Mouse (Mus musculus) hindbrain, embryonic 16.5 days (tissue): ENCODE results near the gene Gpr157. TPM values are rescaled to one million over a fixed set of nuclear protein-coding genes. Genes with fewer than 3 reads are reported as not detected.

Experiments used
- ATAC-seq: fragments of 200-750 bp; cut with Nextera tagmentation; 2 replicates; pipeline ENCODE4 v1.8.0; 2017; ENCODE audit warnings: moderate TSS enrichment, moderate library complexity
- H3K27ac ChIP-seq: fragments of 300-500 bp; sonication (generic); 2 replicates; pipeline ENCODE4 v1.5.1; 2014; ENCODE audit warnings: low read depth, mild to moderate bottlenecking, control low read depth, low read length, moderate library complexity
- H3K27me3 ChIP-seq: fragments of 300-500 bp; sonication (generic); replicated peaks from 2 replicates; pipeline ENCODE4 v1.6.1; 2014; ENCODE audit warnings: low read length; ENCODE audit not compliant: control insufficient read depth, insufficient read depth
- H3K36me3 ChIP-seq: fragments of 300-500 bp; sonication (generic); 2 replicates; pipeline ENCODE4 v1.6.1; 2014; ENCODE audit warnings: mild to moderate bottlenecking, low read length, moderate library complexity, mixed read lengths; ENCODE audit not compliant: control insufficient read depth, insufficient read depth
- H3K4me1 ChIP-seq: fragments of 300-500 bp; sonication (generic); 2 replicates; pipeline ENCODE4 v1.6.1; 2014; ENCODE audit warnings: low read depth, low read length; ENCODE audit not compliant: control insufficient read depth, insufficient read depth
- H3K4me2 ChIP-seq: fragments of 300-500 bp; sonication (generic); 2 replicates; pipeline ENCODE4 v1.6.1; 2014; ENCODE audit warnings: mild to moderate bottlenecking, low read length, control low read depth, moderate library complexity
- H3K4me3 ChIP-seq: fragments of 300-500 bp; sonication (generic); 2 replicates; pipeline ENCODE4 v1.5.1; 2014; ENCODE audit warnings: mild to moderate bottlenecking, low read length, control low read depth, moderate library complexity
- H3K9ac ChIP-seq: fragments of 300-500 bp; sonication (generic); 2 replicates; pipeline ENCODE4 v1.6.1; 2014; ENCODE audit warnings: low read depth, mild to moderate bottlenecking, control low read depth, low read length, moderate library complexity
- H3K9me3 ChIP-seq: fragments of 300-500 bp; sonication (generic); 2 replicates; pipeline ENCODE4 v1.6.1; 2014; ENCODE audit warnings: mild to moderate bottlenecking, low read length, moderate library complexity; ENCODE audit not compliant: control insufficient read depth
- WGBS: fragments of 180-500 bp; shearing (Covaris S2); extraction: QIAGEN DNeasy Blood & Tissue Kit; methylation state at CpG from one replicate; pipeline ENCODE4 v1.1.7; 2014; 5-methylcytosine and 5-hydroxymethylcytosine counted together
- polyA plus RNA-seq: library from polyadenylated mRNA; unstranded; fragments of >200 nt; fragmentation: Nextera tagmentation; extraction: Ambion mirVana; gene quantifications from 2 replicates; pipeline ENCODE4 v1.2.1, GENCODE M21; 2015

Gpr157 gene
- polyA plus RNA-seq, 1 experiment from 2014 or later: 0.50 TPM

- no peak overlapping the region for H3K9ac ChIP-seq
- H3K27ac ChIP-seq: no peak overlapping the region
- WGBS: 86% methylated on average over 17 of the region's 17 CpGs
- no peaks in the 10 kb centered on the region for H3K4me1 ChIP-seq
- no peak for ATAC-seq
- no peaks in the 10 kb centered on the region for H3K9me3 ChIP-seq
- H3K27me3 ChIP-seq: no peaks in the 10 kb centered on the region
- H3K36me3 ChIP-seq: no peaks in the 10 kb centered on the region
- H3K4me2 ChIP-seq: no peak overlapping the region
- no peak overlapping the region for H3K4me3 ChIP-seq
Measured at GRCm38 (mm10) chr4:150066706-150067323, 20.4 kb upstream of the Gpr157 start.

GRCm38 (mm10) chr4:150068216-150068615 lies 18.9 kb upstream of the Gpr157 start:
- Histone ChIP-seq H3K4me2 (no peak overlapping the region), H3K27me3 (no peaks in the 10 kb centered on the region), H3K9ac (no peak overlapping the region), H3K27ac (no peak overlapping the region), H3K36me3 (no peaks in the 10 kb centered on the region), H3K4me1 (no peaks in the 10 kb centered on the region), H3K4me3 (no peak overlapping the region), H3K9me3 (no peaks in the 10 kb centered on the region)
- no peak for ATAC-seq
- WGBS: 54% methylated on average over 12 of the region's 12 CpGs

- Histone ChIP-seq H3K27me3 (no peaks in the 10 kb centered on the region; the same call in 1 of the 2 replicates), H3K36me3 (no peaks in the 10 kb centered on the region), H3K27ac (no peak overlapping the region), H3K4me1 (no peaks in the 10 kb centered on the region), H3K4me2 (no peak overlapping the region), H3K4me3 (no peak overlapping the region), H3K9ac (no peak overlapping the region), H3K9me3 (no peaks in the 10 kb centered on the region)
- ATAC-seq: no peak
- 41% methylated on average over 8 of the region's 8 CpGs for WGBS
Measured at GRCm38 (mm10) chr4:150070136-150070535, 17.0 kb upstream of the Gpr157 start.

GRCm38 (mm10) chr4:150072416-150073101 lies 14.6 kb upstream of the Gpr157 start:
- 45% methylated on average over 15 of the region's 15 CpGs for WGBS
- no peak overlapping the region for H3K27ac ChIP-seq
- H3K4me2 ChIP-seq: no peak overlapping the region
- H3K27me3 ChIP-seq: no peaks in the 10 kb centered on the region; the same call in 1 of the 2 replicates
- H3K4me1 ChIP-seq: no peaks in the 10 kb centered on the region
- no peak for ATAC-seq
- H3K9ac ChIP-seq: no peak overlapping the region
- H3K9me3 ChIP-seq: no peaks in the 10 kb centered on the region
- H3K36me3 ChIP-seq: no peaks in the 10 kb centered on the region
- no peak overlapping the region for H3K4me3 ChIP-seq

GRCm38 (mm10) chr4:150073102-150073473 lies 14.1 kb upstream of the Gpr157 start:
- no peak overlapping the region for H3K27ac ChIP-seq
- no peak overlapping the region for H3K4me2 ChIP-seq
- no peak overlapping the region for H3K4me3 ChIP-seq
- H3K4me1 ChIP-seq: no peaks in the 10 kb centered on the region
- no peak overlapping the region for H3K9ac ChIP-seq
- H3K27me3 ChIP-seq: no peaks in the 10 kb centered on the region; the same call in 1 of the 2 replicates
- no peaks in the 10 kb centered on the region for H3K36me3 ChIP-seq
- H3K9me3 ChIP-seq: no peaks in the 10 kb centered on the region
- 15% methylated on average over 8 of the region's 8 CpGs for WGBS
- no peak for ATAC-seq

- no peaks in the 10 kb centered on the region for H3K36me3 ChIP-seq
- H3K4me2 ChIP-seq: no peak overlapping the region
- 89% methylated on average over 7 of the region's 7 CpGs for WGBS
- no peaks in the 10 kb centered on the region for H3K9me3 ChIP-seq
- H3K27ac ChIP-seq: no peak overlapping the region
- no peak overlapping the region for H3K4me3 ChIP-seq
- no peaks in the 10 kb centered on the region for H3K4me1 ChIP-seq
- H3K27me3 ChIP-seq: no peaks in the 10 kb centered on the region; the same call in 1 of the 2 replicates
- H3K9ac ChIP-seq: no peak overlapping the region
- no peak for ATAC-seq
Measured at GRCm38 (mm10) chr4:150075350-150075749, 11.8 kb upstream of the Gpr157 start.

GRCm38 (mm10) chr4:150076147-150076546 lies 11.0 kb upstream of the Gpr157 start:
- no peak overlapping the region for H3K4me3 ChIP-seq
- H3K9me3 ChIP-seq: no peaks in the 10 kb centered on the region
- no peak for ATAC-seq
- no peaks in the 10 kb centered on the region for H3K4me1 ChIP-seq
- H3K4me2 ChIP-seq: no peak overlapping the region
- H3K27me3 ChIP-seq: no peaks in the 10 kb centered on the region; the same call in 1 of the 2 replicates
- H3K36me3 ChIP-seq: no peaks in the 10 kb centered on the region
- H3K27ac ChIP-seq: no peak overlapping the region
- H3K9ac ChIP-seq: no peak overlapping the region
- 42% methylated on average over 18 of the region's 18 CpGs for WGBS

GRCm38 (mm10) chr4:150078646-150079045 lies 8.5 kb upstream of the Gpr157 start:
- Histone ChIP-seq H3K9ac (no peak overlapping the region), H3K27ac (no peak overlapping the region), H3K27me3 (no peaks in the 10 kb centered on the region; the same call in 1 of the 2 replicates), H3K36me3 (no peaks in the 10 kb centered on the region), H3K4me2 (no peak overlapping the region), H3K4me1 (no peaks in the 10 kb centered on the region), H3K9me3 (no peaks in the 10 kb centered on the region), H3K4me3 (no peak overlapping the region)
- WGBS: 92% methylated on average over 2 of the region's 2 CpGs
- ATAC-seq: no peak

GRCm38 (mm10) chr4:150079244-150079643 lies 7.9 kb upstream of the Gpr157 start:
- no peaks in the 10 kb centered on the region for H3K4me1 ChIP-seq
- no peaks in the 10 kb centered on the region for H3K36me3 ChIP-seq
- WGBS: 73% methylated on average over 7 of the region's 7 CpGs
- no peak overlapping the region for H3K4me3 ChIP-seq
- H3K4me2 ChIP-seq: no peak overlapping the region
- no peaks in the 10 kb centered on the region for H3K9me3 ChIP-seq
- H3K9ac ChIP-seq: no peak overlapping the region
- no peaks in the 10 kb centered on the region for H3K27me3 ChIP-seq
- H3K27ac ChIP-seq: no peak overlapping the region
- ATAC-seq: no peak
